Mouse (Mus musculus) kidney, postnatal 0 days (tissue): ENCODE data around the gene Olfr747. TPM values are rescaled to one million over a fixed set of nuclear protein-coding genes. Genes with fewer than 3 reads are reported as not detected.

Source experiments
- ATAC-seq: fragments of 200-750 bp; cut with Nextera tagmentation; replicated peaks from 2 replicates; pipeline ENCODE4 v1.8.0; 2017; ENCODE audit warnings: low read depth, moderate number of reproducible peaks, moderate TSS enrichment, moderate library complexity; ENCODE audit not compliant: low FRiP score
- DNase-seq: peaks from one replicate; pipeline ENCODE4 v3.0.0-alpha.2; 2016; ENCODE audit warnings: low spot score
- H3K27ac ChIP-seq: fragments of 300-500 bp; sonication (generic); 2 replicates; pipeline ENCODE4 v1.5.1; 2014; ENCODE audit warnings: mild to moderate bottlenecking
- H3K27me3 ChIP-seq: fragments of 300-500 bp; sonication (generic); 2 replicates; pipeline ENCODE4 v1.6.1; 2014; ENCODE audit warnings: low read length, mixed read lengths; ENCODE audit not compliant: insufficient read depth
- H3K36me3 ChIP-seq: fragments of 300-500 bp; sonication (generic); 2 replicates; pipeline ENCODE4 v1.6.1; 2014; ENCODE audit warnings: low read length, mixed read lengths; ENCODE audit not compliant: insufficient read depth
- H3K4me1 ChIP-seq: fragments of 300-500 bp; sonication (generic); replicated peaks from 2 replicates; pipeline ENCODE4 v1.6.1; 2014; ENCODE audit warnings: antibody characterized with exemption, low read length, mixed read lengths; ENCODE audit not compliant: insufficient read depth
- H3K4me2 ChIP-seq: fragments of 300-500 bp; sonication (generic); 2 replicates; pipeline ENCODE4 v1.6.1; 2014; ENCODE audit warnings: mild to moderate bottlenecking, low read length, moderate library complexity, mixed read lengths
- H3K4me3 ChIP-seq: fragments of 300-500 bp; sonication (generic); replicated peaks from 2 replicates; pipeline ENCODE4 v1.5.1; 2014; ENCODE audit warnings: low read depth, low read length
- H3K9ac ChIP-seq: fragments of 300-500 bp; sonication (generic); 2 replicates; pipeline ENCODE4 v1.6.1; 2014; ENCODE audit warnings: low read depth, low read length
- H3K9me3 ChIP-seq: fragments of 300-500 bp; sonication (generic); replicated peaks from 2 replicates; pipeline ENCODE4 v1.6.1; 2016; ENCODE audit warnings: low read length, inconsistent platforms, mixed read lengths
- CTCF ChIP-seq: IDR thresholded peaks from 2 replicates; pipeline ENCODE4 v1.5.1; 2016; ENCODE audit warnings: antibody characterized with exemption, low read depth, mild to moderate bottlenecking, moderate library complexity
- WGBS: fragments of 180-500 bp; shearing (Covaris S2); extraction: QIAGEN DNeasy Blood & Tissue Kit; methylation state at CpG from one replicate; pipeline ENCODE4 v1.1.7; 2014; 5-methylcytosine and 5-hydroxymethylcytosine counted together
- polyA plus RNA-seq: library from polyadenylated mRNA; unstranded; fragments of >200 nt; fragmentation: Nextera tagmentation; extraction: Ambion mirVana; gene quantifications from 2 replicates; pipeline ENCODE4 v1.2.1, GENCODE M21; 2015

Gene Olfr747
- polyA plus RNA-seq, 1 experiment from 2014 or later, result not detected

DNA sequence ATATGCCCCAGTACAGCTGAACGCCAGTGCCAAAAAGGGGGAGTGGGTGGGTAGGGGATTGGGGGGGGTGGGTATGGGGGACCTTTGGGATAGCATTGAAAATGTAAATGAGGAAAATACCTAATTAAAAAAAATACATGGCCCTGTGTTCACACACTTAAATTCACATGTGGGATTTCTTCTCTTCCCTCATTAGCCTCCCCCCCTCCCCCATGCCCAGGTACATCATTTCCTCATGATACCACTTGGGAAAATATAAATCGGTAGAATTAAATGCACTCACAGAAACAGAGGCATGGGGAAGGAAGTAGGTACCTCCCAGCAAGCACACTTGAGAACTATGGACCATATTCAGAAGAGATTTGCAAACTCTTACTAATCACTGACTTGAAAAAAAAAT, 53.9 kb downstream of the Olfr747 start, which contains the start of gene Olfr745:
Olfr745 (plus strand) TSS at position 301 of the 400 bp plus-strand sequence.
- no peaks in the 10 kb centered on the region for H3K27me3 ChIP-seq
- no peaks in the 10 kb centered on the region for H3K4me1 ChIP-seq
- TF ChIP-seq CTCF, result no peak
- no peaks in the 10 kb centered on the region for H3K9me3 ChIP-seq
- DNase-seq (no peak), ATAC-seq (no peak)
- no peak within 1 kb of the TSS for H3K4me2 ChIP-seq
- no peaks in the 10 kb centered on the region for H3K36me3 ChIP-seq
- no peak within 1 kb of the TSS for H3K4me3 ChIP-seq
- WGBS, result 81% methylated on average over 2 of the region's 2 CpGs
- H3K27ac ChIP-seq, result no peak within 1 kb of the TSS
- no peak within 1 kb of the TSS for H3K9ac ChIP-seq

Other genes starting within 250 kb of the Olfr747 start
- not detected in 2 replicates for gene Olfr740, start 247.7 kb downstream of the Olfr747 start, polyA plus RNA-seq
- not detected in 2 replicates for gene Olfr741, start 220.5 kb downstream of the Olfr747 start, polyA plus RNA-seq
- gene Olfr742, start 189.6 kb downstream of the Olfr747 start, polyA plus RNA-seq, result not detected in 2 replicates
- not detected in 2 replicates for gene Olfr743, start 171.4 kb downstream of the Olfr747 start, polyA plus RNA-seq
- not detected in 2 replicates for gene Olfr744, start 78.3 kb downstream of the Olfr747 start, polyA plus RNA-seq
- gene Olfr745, start 53.8 kb downstream of the Olfr747 start, polyA plus RNA-seq, result not detected in 2 replicates
- gene Olfr746, start 46.1 kb downstream of the Olfr747 start, polyA plus RNA-seq, result not detected in 2 replicates
- gene Olfr748, start 14.2 kb upstream of the Olfr747 start, polyA plus RNA-seq, result not detected in 2 replicates
- gene Olfr749, start 51.9 kb upstream of the Olfr747 start, polyA plus RNA-seq, result not detected in 2 replicates
- 58.4 and 65.4 TPM in 2 replicates for gene Ttc5, start 92.3 kb upstream of the Olfr747 start, polyA plus RNA-seq
- not detected in 2 replicates for gene Ccnb1ip1, start 114.5 kb upstream of the Olfr747 start, polyA plus RNA-seq
- gene Parp2, start 114.6 kb upstream of the Olfr747 start, polyA plus RNA-seq, result 49.0 and 50.3 TPM in 2 replicates
- 8.4 and 10.9 TPM in 2 replicates for gene Tep1, start 177.4 kb upstream of the Olfr747 start, polyA plus RNA-seq
- gene Klhl33, start 204.3 kb upstream of the Olfr747 start, polyA plus RNA-seq, result 0.24 and 0.37 TPM in 2 replicates
- gene Osgep, start 231.7 kb upstream of the Olfr747 start, polyA plus RNA-seq, result 122 and 138 TPM in 2 replicates
- gene Apex1, start 231.8 kb upstream of the Olfr747 start, polyA plus RNA-seq, result 211 and 212 TPM in 2 replicates
- gene Pip4p1, start 237.7 kb upstream of the Olfr747 start, polyA plus RNA-seq, result 49.5 and 52.6 TPM in 2 replicates
- 78.5 and 81.0 TPM in 2 replicates for gene Pnp, start 237.9 kb upstream of the Olfr747 start, polyA plus RNA-seq